Mouse (Mus musculus): ENCODE measurements around the gene Gm7980.
"Not testable (repeated sequence)": the region's sequence is repeated elsewhere in the genome, so short reads cannot be mapped to it uniquely, and the experiment has no call there.

Gm7980 gene

DNA sequence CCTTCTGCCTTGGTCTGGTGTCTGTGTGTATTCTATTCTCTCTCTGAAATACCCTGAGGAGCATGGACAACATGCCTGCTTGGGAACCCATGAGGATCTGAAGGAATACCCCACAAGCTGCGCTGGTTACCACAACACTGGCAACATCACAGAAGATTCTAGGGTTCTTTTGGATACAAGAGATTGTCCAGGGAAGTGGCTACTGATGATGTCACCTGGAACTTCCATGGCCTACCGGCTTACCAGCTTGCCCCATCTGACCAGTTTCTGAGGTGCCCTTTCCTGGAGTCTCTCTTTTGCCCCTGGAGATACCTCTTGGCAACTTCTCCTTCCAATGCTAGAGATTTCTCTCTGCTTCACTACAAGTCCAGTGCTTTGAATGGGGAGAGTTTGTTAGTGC is at the start of gene Gm7980:
TSS of gene Gm7980 (minus strand) at position 101 of the 400 bp plus-strand sequence.
- DNase-seq (ENCODE audit: low spot score): not testable (repeated sequence)

DNA sequence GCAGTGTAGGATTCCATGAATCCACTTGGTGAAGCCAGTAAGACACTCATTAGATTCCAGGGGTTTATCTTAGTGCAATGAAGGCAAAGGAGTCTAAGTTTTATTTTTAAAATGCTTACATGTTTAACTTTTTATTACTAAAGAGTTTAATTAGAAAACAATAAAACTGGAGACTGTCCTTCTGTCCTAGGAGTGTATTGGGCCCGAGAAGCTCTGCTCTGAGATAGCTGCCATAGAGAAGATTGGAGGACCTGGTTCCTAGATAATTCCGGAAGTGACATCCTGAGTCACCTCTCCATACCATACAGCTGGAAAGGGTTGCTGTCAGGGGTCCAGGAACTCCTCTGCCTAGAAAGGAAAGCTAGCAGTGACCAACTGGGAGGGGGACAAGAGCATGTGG is 36.6 kb upstream of the Gm7980 start, which contains the start of gene 1700024B05Rik:
TSS of gene 1700024B05Rik (plus strand) at position 301 of the 400 bp plus-strand sequence.
- not testable (repeated sequence) for DNase-seq (ENCODE audit: low spot score)

DNA sequence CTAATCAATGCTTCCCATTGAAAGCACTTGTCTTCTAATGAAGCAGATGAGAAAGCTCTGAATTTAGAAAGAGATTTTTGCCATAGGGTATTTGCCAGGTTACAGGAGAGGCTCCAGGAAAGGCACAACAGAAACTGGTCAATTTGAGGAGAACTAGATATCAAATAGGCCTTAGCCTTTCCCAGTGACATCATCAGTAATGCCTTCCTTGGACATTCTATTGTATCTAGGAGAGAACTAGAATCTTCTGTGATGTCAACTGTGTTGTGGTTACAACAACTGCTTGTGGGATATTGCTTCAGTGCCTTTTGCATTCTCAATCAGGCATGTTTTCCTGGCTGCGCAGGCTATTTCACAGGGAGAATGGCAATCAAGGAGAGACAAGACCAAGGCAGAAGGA is 17.6 kb upstream of the Gm7980 start, which contains the start of gene 1700049E17Rik1:
TSS of gene 1700049E17Rik1 (plus strand) at position 301 of the 400 bp plus-strand sequence.
- not testable (repeated sequence) for DNase-seq (ENCODE audit: low spot score)

Measured in T-cell, adult 2 months (primary cell).